Mouse (Mus musculus): ENCODE measurements at regions not wholly inside any gene's neighbourhood (a gene's known extent, or its start where the extent isn't known, plus 50 kb on each side); places are given as distances from the start of the nearest gene placed in this dataset.
"Not testable (repeated sequence)": the region's sequence is repeated elsewhere in the genome, so short reads cannot be mapped to it uniquely, and the experiment has no call there.

DNA sequence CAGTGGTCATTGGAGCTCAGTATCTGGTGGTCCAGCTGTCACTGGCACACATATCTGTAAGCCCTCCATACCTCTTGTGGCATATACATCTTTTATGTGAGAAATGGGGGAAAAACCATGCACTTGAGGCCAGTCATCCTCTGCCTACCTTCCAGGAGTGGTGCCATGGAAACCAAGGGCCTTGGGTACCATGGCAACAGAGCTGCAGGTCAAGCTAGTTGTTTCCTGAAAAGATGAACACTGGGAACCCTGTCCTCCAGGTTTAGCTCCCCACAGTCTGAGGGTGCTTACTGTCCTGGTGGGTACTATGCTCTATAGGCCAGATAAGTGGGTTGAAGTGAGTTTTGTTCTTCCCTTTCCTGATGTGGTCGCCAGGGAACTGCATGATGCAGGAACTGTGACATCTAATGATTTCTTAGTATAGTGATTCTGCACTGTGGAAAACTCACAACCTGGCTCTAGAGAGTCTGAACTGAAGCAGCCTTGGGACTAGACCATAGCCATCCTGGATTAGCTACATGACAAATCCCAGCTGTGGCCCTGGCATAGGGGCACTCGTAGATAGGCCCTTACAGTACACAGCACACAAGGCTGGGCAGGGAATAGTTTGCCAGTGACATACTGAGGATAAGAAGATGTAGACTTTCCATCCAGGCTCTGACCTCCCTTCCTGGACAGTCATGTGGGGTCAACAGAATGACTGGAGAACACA, 308.7 kb upstream of the Shh start:
- DNase-seq (ENCODE audit: low spot score in 2 of 2) = no peak

DNA sequence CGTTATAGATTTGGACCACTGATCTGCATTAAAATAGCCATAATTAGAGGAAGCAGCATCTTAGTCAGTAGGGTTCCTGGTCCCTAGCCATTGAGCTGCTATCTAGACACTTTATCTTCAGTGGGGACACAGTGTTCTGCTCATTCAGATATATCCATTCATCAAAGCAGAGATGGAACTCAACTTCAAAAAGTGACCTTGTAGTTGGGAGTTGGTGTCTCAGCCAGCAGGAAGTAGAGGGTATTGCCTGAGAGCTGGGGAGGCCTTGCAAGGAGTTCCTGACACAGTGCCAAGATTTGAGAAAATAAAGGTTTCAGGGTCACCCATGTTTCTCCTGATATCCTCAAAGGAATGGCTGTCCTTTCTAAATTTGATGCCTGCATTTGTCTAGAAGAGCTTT, 304.7 kb upstream of the Shh start:
- DNase-seq (ENCODE audit: low spot score in 2 of 2) = no peak

DNA sequence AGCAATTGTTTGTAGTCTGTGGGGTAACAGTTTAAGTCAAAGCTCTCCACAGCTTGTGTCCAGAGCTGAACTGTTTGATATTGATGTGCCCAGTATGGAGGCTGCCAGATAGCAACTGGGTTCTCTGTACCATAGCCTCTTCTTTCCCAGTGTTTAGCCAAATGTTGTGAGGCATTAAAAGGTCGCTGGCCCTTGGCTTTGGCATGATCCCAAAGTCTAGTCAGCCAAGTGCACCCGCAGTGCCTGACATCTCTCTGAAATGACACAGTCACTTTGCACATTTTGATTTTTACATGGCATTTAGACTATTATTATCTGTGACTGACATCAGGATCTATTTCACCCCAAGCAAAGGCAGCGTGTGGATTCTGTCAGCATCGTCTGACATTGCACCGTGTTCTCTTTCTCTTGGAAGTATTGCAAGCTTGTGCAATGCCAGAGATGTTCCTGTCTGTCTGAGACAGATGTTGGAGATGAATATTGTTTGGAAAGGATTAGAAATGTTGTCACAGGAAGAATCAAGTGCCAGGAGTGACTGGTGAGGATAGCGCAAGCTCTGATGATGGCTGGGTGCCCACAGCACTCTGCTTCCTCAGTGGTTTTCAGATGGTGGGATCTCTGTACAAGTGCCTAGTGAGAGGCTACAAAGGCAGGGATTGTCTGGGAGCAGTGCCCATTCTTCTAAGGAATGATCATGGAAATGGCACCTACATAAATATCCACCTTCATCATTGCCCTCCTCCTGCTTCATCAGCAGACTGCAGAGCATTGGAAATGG, 289.3 kb upstream of the Shh start:
- peak; percentile 8 to 25 for DNase-seq (ENCODE audit: low spot score in 2 of 2)

DNA sequence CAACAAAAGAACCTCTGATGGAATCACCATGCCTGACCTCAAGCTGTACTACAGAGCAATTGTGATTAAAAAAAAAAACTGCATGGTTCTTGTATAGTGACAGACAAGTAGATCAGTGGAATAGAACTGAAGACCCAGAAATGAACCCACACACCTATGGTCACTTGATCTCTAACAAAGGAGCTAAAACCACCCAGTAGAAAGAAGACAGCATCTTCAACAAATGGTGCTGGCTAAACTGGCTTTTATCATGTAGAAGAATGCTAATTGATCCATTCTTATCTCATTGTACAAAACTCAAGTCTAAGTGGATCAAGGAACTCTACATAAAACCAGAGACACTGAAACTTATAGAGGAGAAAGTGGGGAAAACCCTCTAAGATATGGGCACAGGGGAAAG, 284.8 kb upstream of the Shh start:
- DNase-seq (ENCODE audit: low spot score in 2 of 2) = not testable (repeated sequence)

DNA sequence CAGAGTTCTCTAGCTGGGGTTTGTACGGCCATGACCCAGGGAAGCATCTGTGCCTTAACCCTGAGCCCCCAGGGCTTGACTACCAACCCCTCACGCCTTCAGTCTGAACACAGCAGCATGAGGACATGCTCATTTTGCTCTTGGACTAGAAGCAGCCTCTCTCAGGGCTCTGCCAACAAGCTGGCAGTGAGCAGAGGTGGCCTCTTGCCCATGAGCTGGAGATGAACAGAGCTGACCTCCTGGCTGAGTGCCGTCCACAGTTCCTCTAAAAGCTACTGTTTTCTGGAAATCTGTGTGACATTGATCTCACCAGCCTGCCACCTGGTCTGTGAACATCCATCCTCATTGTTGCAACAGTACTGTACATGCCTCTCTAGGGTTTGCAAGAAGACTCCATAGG, 267.7 kb upstream of the Shh start:
- DNase-seq (ENCODE audit: low spot score in 2 of 2) = peak in 1 of 2 experiments; percentile 10

DNA sequence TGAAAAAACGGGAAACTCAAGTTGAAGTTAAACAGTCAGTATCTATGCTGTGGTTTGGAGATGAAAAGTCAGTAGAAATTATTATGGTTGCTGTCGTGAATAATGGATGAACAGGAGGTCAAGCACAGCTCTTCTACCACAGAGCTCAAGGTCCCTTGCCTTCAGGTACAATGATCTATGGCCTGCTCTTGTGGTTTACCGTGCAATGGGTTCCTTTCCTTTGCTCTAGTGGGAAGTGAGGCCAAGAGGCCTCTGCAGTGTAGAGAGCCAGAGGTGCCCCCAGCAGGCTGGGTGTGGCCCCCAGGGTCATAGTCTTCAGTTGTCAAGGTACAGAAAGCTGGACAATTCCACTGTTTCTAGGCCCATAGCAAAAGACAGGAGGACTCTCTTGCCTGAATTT, 255.0 kb upstream of the Shh start:
- DNase-seq (ENCODE audit: low spot score in 2 of 2) = no peak

DNA sequence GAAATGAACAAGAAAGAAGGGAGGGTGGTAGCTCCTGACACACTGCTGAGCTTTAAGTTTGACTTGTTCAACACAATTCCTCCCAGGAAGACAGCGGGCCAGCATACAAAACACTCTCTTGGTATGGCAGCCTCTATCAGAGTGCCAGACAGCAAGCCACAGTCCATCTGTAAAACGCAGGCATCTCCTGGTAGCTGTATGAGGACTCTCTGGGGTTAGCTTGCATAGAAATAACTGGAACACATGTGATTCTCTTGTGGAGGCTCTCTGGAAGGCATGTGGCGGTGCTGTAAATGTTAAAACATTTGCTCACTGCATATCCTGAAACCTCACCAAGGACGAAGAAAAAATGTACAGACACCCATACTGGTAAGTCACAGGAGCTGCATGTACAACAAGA, 247.9 kb upstream of the Shh start:
- no peak for DNase-seq (ENCODE audit: low spot score in 2 of 2)

DNA sequence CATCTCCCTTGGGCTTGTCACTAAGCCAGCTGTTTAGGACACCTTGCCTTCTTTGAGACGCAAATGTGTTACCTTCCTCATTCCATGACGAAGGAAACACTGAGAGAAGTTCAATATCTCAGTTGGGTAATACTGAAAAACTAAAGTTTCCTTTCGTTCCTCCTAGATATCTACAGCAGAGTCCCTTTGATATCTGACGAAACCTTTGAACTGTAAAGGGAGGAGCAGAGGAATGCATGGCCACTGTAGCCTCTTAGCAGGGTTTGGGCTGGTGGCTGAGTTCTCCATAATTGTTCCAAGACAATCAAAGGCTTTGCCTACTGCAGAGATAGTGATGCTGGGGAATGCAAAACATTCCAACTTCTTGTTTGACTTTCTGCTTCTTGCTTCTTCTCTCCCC, 243.5 kb upstream of the Shh start:
- DNase-seq (ENCODE audit: low spot score in 2 of 2) = no peak

DNA sequence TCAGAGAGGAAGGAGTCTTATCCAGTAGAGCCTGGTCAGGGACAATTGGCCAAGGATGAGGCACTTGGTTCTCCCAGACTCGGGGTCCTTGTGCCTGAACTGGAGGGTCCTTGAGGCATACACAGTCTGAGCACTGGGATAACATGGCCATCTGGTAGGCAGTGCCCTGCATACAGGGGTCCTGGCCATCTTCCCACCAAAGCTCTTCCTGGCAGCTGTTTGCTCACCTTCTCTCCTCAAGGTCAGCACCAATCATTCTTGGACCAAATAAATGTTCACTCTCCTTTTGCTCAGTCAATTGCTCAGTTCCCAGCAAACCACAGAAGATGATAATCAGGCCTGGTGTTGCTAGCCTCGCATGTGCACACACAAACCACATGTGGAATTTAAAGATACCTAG, 242.6 kb upstream of the Shh start:
- DNase-seq (ENCODE audit: low spot score in 2 of 2) = no peak

GRCm38 (mm10) chr5:28704359-28704758, 237.3 kb upstream of the Shh start:
- DNase-seq (ENCODE audit: low spot score in 2 of 2) = peak; percentile 21 to 29

GRCm38 (mm10) chr5:28696966-28697365, 229.9 kb upstream of the Shh start:
- DNase-seq (ENCODE audit: low spot score in 2 of 2) = no peak

- no peak for DNase-seq (ENCODE audit: low spot score in 2 of 2)
These were observed 223.1 kb upstream of the Shh start for GRCm38 (mm10) chr5:28690110-28690509.

- DNase-seq (ENCODE audit: low spot score in 2 of 2) = no peak
These were observed 222.6 kb upstream of the Shh start for GRCm38 (mm10) chr5:28689651-28690050.

- DNase-seq (ENCODE audit: low spot score in 2 of 2) = no peak
These were observed 222.1 kb upstream of the Shh start for GRCm38 (mm10) chr5:28689136-28689535.

DNA sequence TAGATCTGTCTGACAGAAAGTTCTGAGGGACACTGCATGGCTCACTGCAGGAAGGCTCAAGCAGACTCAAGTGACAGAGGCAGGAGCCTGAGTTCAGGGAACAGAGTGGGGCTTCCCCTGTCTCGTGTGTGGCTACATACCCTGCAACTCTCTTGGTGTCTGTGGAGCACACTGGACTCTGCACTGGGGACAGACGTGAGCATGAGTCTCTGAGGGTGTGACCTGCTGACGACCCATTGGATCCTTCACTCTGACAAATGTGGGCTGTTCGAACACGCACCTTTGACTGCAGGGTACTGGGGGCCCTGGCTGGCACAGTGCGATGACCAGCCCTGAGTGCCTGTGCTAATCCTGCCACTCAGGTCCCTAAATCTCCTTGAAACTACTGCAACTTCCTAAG, 215.8 kb upstream of the Shh start:
- no peak for DNase-seq (ENCODE audit: low spot score in 2 of 2)

- DNase-seq (ENCODE audit: low spot score in 2 of 2) = no peak
These were observed 213.3 kb upstream of the Shh start for GRCm38 (mm10) chr5:28680311-28680710.

DNA sequence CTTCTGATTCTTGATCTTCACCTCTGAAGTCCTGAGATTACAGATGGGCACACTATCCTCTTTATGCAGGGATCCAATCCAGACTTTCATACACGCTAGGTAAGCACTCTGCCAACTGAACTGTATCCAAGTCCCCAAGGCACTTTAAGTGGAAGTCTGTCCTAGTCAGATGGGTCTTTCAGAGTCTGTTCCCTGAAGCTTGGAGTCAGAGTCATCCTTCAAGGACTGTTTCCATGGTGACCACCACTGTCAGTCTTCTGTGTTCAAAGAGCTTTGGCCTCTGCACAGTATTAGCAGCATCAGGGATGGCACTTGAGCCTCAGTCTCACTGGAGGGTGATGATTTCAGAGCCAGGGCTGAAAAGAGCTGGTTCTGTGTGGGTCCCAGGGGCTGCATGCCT, 212.7 kb upstream of the Shh start:
- DNase-seq (ENCODE audit: low spot score in 2 of 2) = no peak

GRCm38 (mm10) chr5:28630186-28630585, 163.1 kb upstream of the Shh start:
- no peak for DNase-seq (ENCODE audit: low spot score in 2 of 2)

- peak in 1 of 2 experiments; percentile 10 for DNase-seq (ENCODE audit: low spot score in 2 of 2)
These were observed 144.8 kb upstream of the Shh start for GRCm38 (mm10) chr5:28611885-28612284.

GRCm38 (mm10) chr5:28596537-28597314, 129.7 kb upstream of the Shh start:
- DNase-seq (ENCODE audit: low spot score in 2 of 2) = no peak

GRCm38 (mm10) chr5:28571347-28571998, 104.4 kb upstream of the Shh start:
- no peak for DNase-seq (ENCODE audit: low spot score in 2 of 2)

GRCm38 (mm10) chr5:28568417-28568816, 101.4 kb upstream of the Shh start:
- DNase-seq (ENCODE audit: low spot score in 2 of 2) = no peak
